Mouse (Mus musculus) cerebellum, adult 2 months (tissue): ENCODE data around the gene Csad. TPM values are rescaled to one million over a fixed set of nuclear protein-coding genes. Genes with fewer than 3 reads are reported as not detected.

Experiments
- DNase-seq, 2 experiments: peaks; one replicate each; pipeline ENCODE4 v3.0.0; 2021
- H3K27ac ChIP-seq: fragments of 200-500 bp; 2 replicates; pipeline ENCODE4 v1.5.1; 2012; ENCODE audit warnings: low read length, control low read depth, inconsistent platforms; ENCODE audit not compliant: insufficient read depth
- H3K27me3 ChIP-seq: fragments of 200-500 bp; 2 replicates; pipeline ENCODE4 v1.6.1; 2012; ENCODE audit warnings: inconsistent platforms, mild to moderate bottlenecking, low read length, moderate library complexity; ENCODE audit not compliant: control insufficient read depth, insufficient read depth
- H3K4me1 ChIP-seq: fragments of 200-500 bp; 2 replicates; pipeline ENCODE4 v1.6.1; 2011; ENCODE audit warnings: low read length; ENCODE audit not compliant: control insufficient read depth, insufficient read depth
- H3K4me3 ChIP-seq: fragments of 200-500 bp; replicated peaks from 2 replicates; pipeline ENCODE3; 2011; ENCODE audit warnings: mild to moderate bottlenecking, low read depth, low read length, control low read depth; ENCODE audit not compliant: insufficient read depth
- CTCF ChIP-seq: fragments of 200-500 bp; IDR thresholded peaks from 2 replicates; pipeline ENCODE4 v1.5.1; 2011; ENCODE audit warnings: low read depth, mild to moderate bottlenecking, control low read depth, low read length, moderate library complexity, borderline replicate concordance; ENCODE audit not compliant: insufficient read depth
- POLR2A ChIP-seq: fragments of 200-500 bp; IDR thresholded peaks from 2 replicates; pipeline ENCODE4 v1.6.1; 2011; ENCODE audit warnings: low read length, control low read depth, borderline replicate concordance; ENCODE audit not compliant: insufficient read depth
- WGBS: fragments of 180-500 bp; shearing (Covaris S2); methylation state at CpG from one replicate; pipeline ENCODE4 v1.1.7; 2018; 5-methylcytosine and 5-hydroxymethylcytosine counted together
- polyA plus RNA-seq: library from polyadenylated mRNA; depleted of rRNA; stranded (reverse); fragments of >200 nt; gene quantifications from 2 replicates; pipeline ENCODE4 v1.2.3, GENCODE M21; 2012

Gene Csad
- polyA plus RNA-seq, 1 experiment: 53.0 TPM

DNA sequence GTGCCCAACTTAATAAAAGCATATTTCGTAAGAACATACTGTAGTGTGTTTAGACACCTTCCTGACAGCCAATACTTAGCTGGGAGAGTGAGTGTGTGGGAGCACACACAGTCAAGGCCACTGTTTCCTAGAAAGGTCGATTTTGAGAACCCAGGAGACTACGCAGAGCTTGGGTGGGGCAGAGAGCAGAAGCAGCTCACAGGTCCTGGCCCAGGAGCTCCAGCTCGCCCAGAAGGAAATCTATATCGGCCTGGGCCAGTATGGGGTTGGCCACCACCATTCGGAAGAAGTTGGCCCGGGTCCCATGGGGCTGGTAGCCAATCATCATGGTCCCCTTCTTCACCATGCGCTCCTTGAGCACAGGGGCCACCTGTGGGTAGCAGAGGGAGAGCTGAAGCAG, 27.1 kb downstream of the Csad start:
- Histone ChIP-seq H3K4me3 (no peak overlapping the region), H3K4me1 (peaks cover 2% of the 10 kb centered on the region; the same call in 1 of the 2 replicates), H3K27me3 (no peaks in the 10 kb centered on the region), H3K27ac (no peak overlapping the region)
- WGBS: 70% methylated on average over 8 of the region's 8 CpGs
- no peak for TF ChIP-seq CTCF
- TF ChIP-seq POLR2A: no peak
- DNase-seq: no peak

DNA sequence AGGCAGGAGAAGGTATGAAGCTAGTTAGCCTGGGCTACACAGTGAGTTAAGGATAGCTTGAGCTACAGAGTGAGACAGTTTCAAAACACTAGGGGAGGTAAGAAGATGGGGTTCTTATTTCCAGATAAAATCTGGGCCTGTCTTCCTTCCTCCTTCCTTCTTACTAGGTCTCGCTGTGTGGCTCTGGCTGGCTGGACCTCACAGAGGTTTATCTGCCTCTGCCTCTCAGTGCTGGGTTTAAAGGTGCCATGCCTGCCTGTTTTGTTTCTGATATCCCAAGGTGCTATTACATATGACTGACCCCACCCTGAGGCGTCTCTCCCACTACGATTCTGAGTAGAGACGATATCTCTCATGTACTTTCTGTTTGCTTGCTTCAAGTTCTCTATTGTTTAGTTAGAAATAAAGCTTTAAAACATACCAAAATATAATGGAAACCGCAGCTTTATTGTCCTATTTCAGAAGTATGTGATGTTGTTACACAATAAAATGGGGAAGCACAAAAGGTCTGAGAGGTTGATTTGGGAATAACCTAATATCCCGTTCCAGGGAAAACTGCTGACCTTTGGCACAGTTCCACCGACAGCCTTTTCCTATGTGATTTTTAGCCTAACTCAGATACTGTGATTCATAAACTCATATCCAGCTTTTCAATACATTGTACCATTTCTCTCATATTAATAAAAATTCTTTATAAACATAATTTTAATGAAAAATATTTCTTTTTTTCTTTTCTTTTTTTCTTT, 27.8 kb downstream of the Csad start:
- H3K27ac ChIP-seq: no peak overlapping the region
- peaks cover 2% of the 10 kb centered on the region; the same call in 1 of the 2 replicates for H3K4me1 ChIP-seq
- H3K27me3 ChIP-seq: no peaks in the 10 kb centered on the region
- TF ChIP-seq CTCF: no peak
- no peak for TF ChIP-seq POLR2A
- DNase-seq: no peak
- 91% methylated on average over 7 of the region's 7 CpGs for WGBS
- no peak overlapping the region for H3K4me3 ChIP-seq

DNA sequence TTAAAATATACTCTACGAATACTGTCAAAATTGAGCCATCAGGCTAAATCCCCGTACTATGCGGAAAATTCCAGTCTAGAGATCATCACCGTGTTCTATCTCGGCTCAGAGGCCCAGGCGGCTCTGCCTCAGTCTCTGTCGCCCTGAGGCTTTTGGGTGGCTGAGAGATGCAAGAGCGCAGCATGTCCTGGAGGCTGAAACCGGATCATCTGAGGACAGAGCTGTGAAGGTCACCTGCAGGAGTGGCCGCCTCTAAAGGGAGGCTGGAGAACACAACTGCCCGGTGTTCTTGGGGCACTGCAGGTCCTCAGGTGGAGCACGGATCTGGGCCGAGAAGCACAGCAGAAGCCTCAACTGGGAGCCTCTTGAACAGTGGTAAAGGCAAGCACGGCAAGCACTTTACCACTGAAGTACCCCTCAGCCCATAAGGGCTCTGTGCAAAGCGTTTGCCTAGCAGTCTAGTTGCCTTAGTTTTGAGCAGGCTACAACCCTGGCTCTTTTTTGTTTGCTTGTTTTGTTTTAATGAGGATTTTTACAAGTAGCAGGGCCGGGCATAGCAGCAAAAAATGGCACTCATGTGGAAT, 28.7 kb downstream of the Csad start:
- no peak for DNase-seq
- 91% methylated on average over 16 of the region's 16 CpGs for WGBS
- H3K27me3 ChIP-seq: no peaks in the 10 kb centered on the region
- no peak for TF ChIP-seq CTCF
- TF ChIP-seq POLR2A: no peak
- H3K4me3 ChIP-seq: no peak overlapping the region
- peaks cover 2% of the 10 kb centered on the region; the same call in 1 of the 2 replicates for H3K4me1 ChIP-seq
- no peak overlapping the region for H3K27ac ChIP-seq

- no peak for TF ChIP-seq CTCF
- TF ChIP-seq POLR2A: no peak
- no peak overlapping the region for H3K4me3 ChIP-seq
- no peak for DNase-seq
- peaks cover 2% of the 10 kb centered on the region; the same call in 1 of the 2 replicates for H3K4me1 ChIP-seq
- H3K27me3 ChIP-seq: no peaks in the 10 kb centered on the region
- H3K27ac ChIP-seq: no peak overlapping the region
- 99% methylated on average over 3 of the region's 3 CpGs for WGBS
Observed at GRCm38 (mm10) chr15:102173581-102173980, 30.9 kb downstream of the Csad start.

DNA sequence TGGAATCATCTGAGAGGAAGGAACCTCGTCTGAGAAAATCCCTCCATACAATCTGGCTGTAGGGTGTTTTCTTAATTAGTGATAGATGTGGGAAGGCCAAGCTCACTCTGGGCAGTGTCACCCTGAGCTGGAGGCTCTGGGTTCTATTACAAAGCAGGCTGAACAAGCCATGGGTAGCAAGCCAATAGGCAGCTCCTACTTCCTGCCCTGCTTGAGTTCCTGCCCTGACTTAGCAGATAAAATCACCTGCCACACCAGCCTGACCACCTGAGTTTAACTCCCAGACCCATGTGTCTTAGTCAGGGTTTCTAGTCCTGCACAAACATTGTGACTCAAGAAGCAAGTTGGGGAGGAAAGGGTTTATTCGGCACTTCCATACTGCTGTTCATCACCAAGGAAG, 35.5 kb downstream of the Csad start:
- H3K27ac ChIP-seq: no peak overlapping the region
- no peak for TF ChIP-seq CTCF
- no peak for TF ChIP-seq POLR2A
- H3K4me3 ChIP-seq: no peak overlapping the region
- 63% methylated on average over 2 of the region's 2 CpGs for WGBS
- no peak for DNase-seq
- H3K4me1 ChIP-seq: no peaks in the 10 kb centered on the region
- H3K27me3 ChIP-seq: no peaks in the 10 kb centered on the region

GRCm38 (mm10) chr15:102167620-102168021, 36.9 kb downstream of the Csad start:
- H3K27ac ChIP-seq: no peak overlapping the region
- no peak for DNase-seq
- no peaks in the 10 kb centered on the region for H3K4me1 ChIP-seq
- H3K4me3 ChIP-seq: no peak overlapping the region
- TF ChIP-seq CTCF (no peak), POLR2A (no peak)
- no peaks in the 10 kb centered on the region for H3K27me3 ChIP-seq
- WGBS: 63% methylated on average over 6 of the region's 6 CpGs

GRCm38 (mm10) chr15:102165468-102166100, 38.9 kb downstream of the Csad start:
- DNase-seq: no peak
- H3K27me3 ChIP-seq: no peaks in the 10 kb centered on the region
- no peak overlapping the region for H3K27ac ChIP-seq
- no peak for TF ChIP-seq POLR2A
- no peak for TF ChIP-seq CTCF
- WGBS: 40% methylated on average over 6 of the region's 6 CpGs
- H3K4me3 ChIP-seq: no peak overlapping the region
- H3K4me1 ChIP-seq: no peaks in the 10 kb centered on the region
